Mouse (Mus musculus) forebrain, embryonic 13.5 days (tissue): Measurements from ENCODE around the gene Gm4969. TPM values are rescaled to one million over a fixed set of nuclear protein-coding genes. Genes with fewer than 3 reads are reported as not detected.

Experiments
- ATAC-seq: fragments of 200-750 bp; cut with Nextera tagmentation; 2 replicates; pipeline ENCODE4 v1.8.0; 2017
- H3K27ac ChIP-seq: fragments of 300-500 bp; sonication (generic); 2 replicates; pipeline ENCODE4 v1.5.1; 2015; ENCODE audit warnings: inconsistent platforms, mild to moderate bottlenecking, moderate library complexity
- H3K27me3 ChIP-seq: fragments of 300-500 bp; sonication (generic); 2 replicates; pipeline ENCODE4 v1.6.1; 2015; ENCODE audit warnings: mild to moderate bottlenecking, inconsistent platforms
- H3K36me3 ChIP-seq: fragments of 300-500 bp; sonication (generic); 2 replicates; pipeline ENCODE4 v1.6.1; 2015; ENCODE audit warnings: mild to moderate bottlenecking, inconsistent platforms; ENCODE audit not compliant: poor library complexity, severe bottlenecking
- H3K4me1 ChIP-seq: fragments of 300-500 bp; sonication (generic); 2 replicates; pipeline ENCODE4 v1.6.1; 2015; ENCODE audit warnings: inconsistent platforms
- H3K4me2 ChIP-seq: fragments of 300-500 bp; sonication (generic); 2 replicates; pipeline ENCODE4 v1.6.1; 2015; ENCODE audit warnings: inconsistent platforms, mild to moderate bottlenecking, moderate library complexity
- H3K4me3 ChIP-seq: fragments of 300-500 bp; sonication (generic); 2 replicates; pipeline ENCODE4 v1.5.1; 2015; ENCODE audit warnings: mild to moderate bottlenecking, inconsistent platforms
- H3K9ac ChIP-seq: fragments of 300-500 bp; sonication (generic); 2 replicates; pipeline ENCODE4 v1.6.1; 2015; ENCODE audit warnings: mild to moderate bottlenecking, inconsistent platforms
- H3K9me3 ChIP-seq: fragments of 300-500 bp; sonication (generic); replicated peaks from 2 replicates; pipeline ENCODE4 v1.6.1; 2016; ENCODE audit warnings: inconsistent platforms
- WGBS: fragments of 180-500 bp; shearing (Covaris S2); methylation state at CpG from one replicate; pipeline ENCODE4 v1.1.7; 2015; 5-methylcytosine and 5-hydroxymethylcytosine counted together
- polyA plus RNA-seq: library from polyadenylated mRNA; unstranded; fragments of >200 nt; fragmentation: Nextera tagmentation; extraction: Ambion mirVana; gene quantifications from 2 replicates; pipeline ENCODE4 v1.2.1, GENCODE M21; 2015

The Gm4969 gene
- polyA plus RNA-seq, 1 experiment from 2014 or later = 1.2 TPM

DNA sequence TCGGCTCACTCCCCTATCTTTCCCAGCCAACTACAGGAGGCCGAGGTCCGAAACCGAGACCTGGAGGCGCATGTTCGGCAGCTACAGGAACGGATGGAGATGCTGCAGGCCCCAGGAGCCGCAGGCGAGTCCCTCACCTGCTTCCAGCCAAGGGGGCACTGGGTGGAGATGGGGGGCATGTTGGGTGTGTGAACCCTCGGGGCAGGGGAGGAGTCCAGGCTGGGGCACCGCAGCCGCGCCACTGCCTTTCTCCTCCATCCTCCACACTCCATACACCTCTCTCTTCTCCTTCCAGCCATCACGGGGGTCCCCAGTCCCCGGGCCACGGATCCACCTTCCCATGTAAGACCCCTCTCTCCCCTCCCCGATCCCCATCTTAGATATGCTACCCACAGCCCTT, 26.3 kb downstream of the Gm4969 start:
- Histone ChIP-seq H3K4me1 (peaks cover 54% of the 10 kb centered on the region), H3K4me3 (0 out of 2 replicates have a peak overlapping the region, but pooled peaks have one; percentile 66), H3K36me3 (peaks cover 50% of the 10 kb centered on the region), H3K9me3 (no peaks in the 10 kb centered on the region), H3K9ac (peak overlapping the region; percentile 58; the same call in 1 of the 2 replicates), H3K27me3 (peaks cover 19% of the 10 kb centered on the region), H3K4me2 (peak overlapping the region; percentile 99), H3K27ac (peak overlapping the region; percentile 77)
- no peak for ATAC-seq
- WGBS = 27% methylated on average over 17 of the region's 17 CpGs

DNA sequence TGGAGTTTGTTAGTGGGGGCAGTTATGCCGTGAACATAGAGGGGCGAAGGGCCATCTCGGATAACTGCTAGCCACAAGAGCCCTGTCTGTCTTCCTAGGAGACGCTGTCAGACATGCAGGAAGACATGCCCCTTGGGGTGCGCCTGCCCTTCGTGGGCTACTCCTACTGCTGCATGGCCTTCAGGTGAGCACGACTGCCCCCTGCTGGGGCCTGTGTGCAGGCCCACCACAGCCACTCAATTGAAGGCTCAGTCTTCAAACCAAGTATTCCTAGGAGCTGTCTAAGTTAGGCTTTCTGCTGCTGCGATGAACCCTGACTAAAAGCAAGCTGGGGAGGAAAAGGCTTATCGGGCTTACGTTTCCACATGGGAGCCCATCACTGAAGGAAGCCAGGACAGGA, 29.4 kb downstream of the Gm4969 start:
- Histone ChIP-seq H3K27ac (no peak overlapping the region), H3K27me3 (peaks cover 19% of the 10 kb centered on the region), H3K36me3 (peaks cover 59% of the 10 kb centered on the region), H3K9ac (no peak overlapping the region), H3K4me2 (no peak overlapping the region), H3K4me1 (peaks cover 37% of the 10 kb centered on the region), H3K4me3 (no peak overlapping the region), H3K9me3 (no peaks in the 10 kb centered on the region)
- no peak for ATAC-seq
- WGBS = 41% methylated on average over 10 of the region's 10 CpGs

DNA sequence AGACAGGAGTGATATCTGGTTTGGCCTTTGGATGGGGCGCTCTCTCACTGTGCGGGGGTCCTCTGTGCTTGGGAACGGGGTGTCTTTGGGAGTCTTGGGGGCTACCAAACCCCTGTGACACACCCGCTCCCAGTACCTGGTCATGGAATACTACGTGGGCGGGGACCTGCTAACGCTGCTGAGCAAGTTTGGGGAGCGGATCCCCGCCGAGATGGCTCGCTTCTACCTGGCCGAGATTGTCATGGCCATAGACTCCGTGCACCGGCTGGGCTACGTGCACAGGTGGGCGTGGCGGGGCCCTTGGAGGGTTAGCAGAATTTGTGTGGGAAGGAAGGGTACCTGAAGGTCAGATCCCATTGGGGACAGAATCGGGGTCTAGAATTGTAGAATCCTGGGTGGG, 31.4 kb downstream of the Gm4969 start:
- Histone ChIP-seq H3K4me2 (no peak overlapping the region), H3K27ac (no peak overlapping the region), H3K9ac (no peak overlapping the region), H3K27me3 (peaks cover 12% of the 10 kb centered on the region), H3K4me1 (peaks cover 23% of the 10 kb centered on the region), H3K4me3 (no peak overlapping the region), H3K36me3 (peaks cover 76% of the 10 kb centered on the region), H3K9me3 (no peaks in the 10 kb centered on the region)
- ATAC-seq = no peak
- 62% methylated on average over 18 of the region's 18 CpGs for WGBS

DNA sequence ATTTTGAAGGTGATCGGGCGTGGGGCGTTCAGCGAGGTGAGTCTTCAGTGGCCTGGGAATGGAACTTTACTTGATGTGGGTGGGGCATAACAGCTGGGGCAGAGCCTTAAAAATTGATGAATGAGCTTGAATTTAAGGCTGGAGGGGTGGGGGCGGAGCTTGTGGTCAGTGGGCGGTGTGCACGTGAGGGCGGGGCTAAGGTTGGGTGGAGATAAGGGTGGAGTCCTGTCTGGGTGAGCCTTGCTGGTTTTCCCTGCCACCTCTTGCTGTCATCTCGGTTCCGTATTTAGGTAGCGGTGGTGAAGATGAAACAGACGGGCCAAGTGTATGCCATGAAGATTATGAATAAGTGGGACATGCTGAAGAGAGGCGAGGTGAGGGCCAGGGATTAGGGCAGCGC, 32.1 kb downstream of the Gm4969 start:
- Histone ChIP-seq H3K4me3 (no peak overlapping the region), H3K27me3 (peaks cover 5% of the 10 kb centered on the region), H3K36me3 (peaks cover 76% of the 10 kb centered on the region), H3K4me2 (no peak overlapping the region), H3K27ac (no peak overlapping the region), H3K9ac (no peak overlapping the region), H3K4me1 (peaks cover 19% of the 10 kb centered on the region), H3K9me3 (no peaks in the 10 kb centered on the region)
- WGBS = 15% methylated on average over 14 of the region's 14 CpGs
- no peak for ATAC-seq

DNA sequence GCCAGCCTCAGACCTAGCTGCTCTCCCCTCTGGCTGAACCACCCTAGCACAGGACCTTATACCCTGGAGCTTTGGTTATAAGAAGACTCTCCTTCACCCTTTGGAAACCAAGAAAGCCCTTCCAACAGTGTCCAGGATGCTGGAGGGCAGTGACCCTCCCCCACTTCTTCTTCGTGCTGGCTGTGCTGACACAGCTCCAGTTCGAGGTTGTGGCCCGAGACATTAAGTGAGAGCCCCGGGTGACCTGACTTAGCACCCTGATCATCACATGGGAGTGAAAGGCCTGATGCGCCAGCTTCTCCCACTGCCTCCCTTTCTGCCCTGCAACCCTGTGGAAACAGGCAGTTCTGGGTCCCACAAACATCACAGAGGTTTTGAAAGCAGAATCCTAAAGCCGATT, 32.7 kb downstream of the Gm4969 start:
- 13% methylated on average over 6 of the region's 6 CpGs for WGBS
- H3K27ac ChIP-seq = no peak overlapping the region; the same call in 1 of the 2 replicates
- H3K4me2 ChIP-seq = no peak overlapping the region
- no peak overlapping the region for H3K9ac ChIP-seq
- no peak overlapping the region for H3K4me3 ChIP-seq
- H3K36me3 ChIP-seq = peaks cover 76% of the 10 kb centered on the region
- peaks cover 19% of the 10 kb centered on the region for H3K4me1 ChIP-seq
- ATAC-seq = no peak
- no peaks in the 10 kb centered on the region for H3K9me3 ChIP-seq
- no peaks in the 10 kb centered on the region for H3K27me3 ChIP-seq

DNA sequence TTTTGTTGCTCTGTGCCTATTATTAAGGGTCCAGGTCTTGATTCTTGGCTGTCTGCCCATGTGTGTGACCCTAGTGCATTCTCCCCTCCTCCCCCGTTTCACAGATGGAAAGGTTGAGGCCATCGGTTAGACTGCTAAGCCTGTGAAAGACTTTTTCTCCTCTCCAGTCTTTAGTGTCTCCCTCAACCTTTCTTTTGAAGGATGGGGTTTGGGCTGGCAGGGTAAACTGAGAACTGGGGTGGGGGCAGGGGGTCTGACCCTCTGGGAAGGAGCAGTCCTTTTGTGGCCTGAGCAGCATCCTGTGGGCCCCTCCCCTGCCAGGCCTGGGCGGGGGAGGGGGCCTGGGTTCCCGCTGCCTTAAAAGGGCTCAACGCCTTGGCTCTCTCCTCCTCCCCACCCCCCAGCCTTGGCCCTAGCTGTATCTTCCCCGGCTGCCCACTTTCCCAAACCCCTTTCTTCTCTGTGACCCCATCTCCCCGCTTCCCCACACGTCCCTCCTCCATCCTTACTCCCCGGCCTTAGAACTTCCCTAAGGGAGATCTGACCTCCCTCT, 33.2 kb downstream of the Gm4969 start:
- H3K4me3 ChIP-seq = no peak overlapping the region
- no peak overlapping the region for H3K9ac ChIP-seq
- H3K27ac ChIP-seq = no peak overlapping the region
- no peak for ATAC-seq
- H3K36me3 ChIP-seq = peaks cover 77% of the 10 kb centered on the region
- 23% methylated on average over 9 of the region's 9 CpGs for WGBS
- H3K4me2 ChIP-seq = no peak overlapping the region
- H3K4me1 ChIP-seq = peaks cover 19% of the 10 kb centered on the region
- no peaks in the 10 kb centered on the region for H3K9me3 ChIP-seq
- H3K27me3 ChIP-seq = no peaks in the 10 kb centered on the region

DNA sequence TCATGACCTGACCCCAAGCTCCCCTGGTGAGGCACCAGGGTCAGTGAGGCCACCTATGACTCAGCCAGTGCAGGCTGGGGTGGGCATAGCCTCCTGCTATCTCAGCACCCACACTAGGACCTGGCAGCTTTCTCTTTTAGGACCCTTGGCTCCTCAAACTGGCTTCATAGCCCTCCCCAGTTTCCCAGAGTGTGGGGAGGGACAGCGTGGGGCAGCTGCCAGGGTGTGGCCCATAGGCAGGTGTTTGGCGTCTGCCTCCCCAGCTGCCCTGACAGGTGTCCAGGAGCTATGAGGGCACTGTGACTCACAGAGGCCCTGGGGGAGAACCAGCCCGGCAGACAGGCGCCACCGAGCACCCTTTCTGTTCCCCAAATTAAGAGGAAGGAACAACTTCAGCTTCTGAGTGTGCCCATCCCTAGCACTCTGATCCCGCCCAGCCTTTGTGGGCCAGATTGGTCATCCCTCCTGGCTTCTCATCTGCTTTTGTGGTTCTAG, 33.8 kb downstream of the Gm4969 start:
- Histone ChIP-seq H3K36me3 (peaks cover 78% of the 10 kb centered on the region), H3K9ac (no peak overlapping the region), H3K4me1 (peaks cover 19% of the 10 kb centered on the region), H3K27me3 (no peaks in the 10 kb centered on the region), H3K27ac (no peak overlapping the region), H3K4me3 (no peak overlapping the region), H3K4me2 (no peak overlapping the region), H3K9me3 (no peaks in the 10 kb centered on the region)
- 78% methylated on average over 6 of the region's 6 CpGs for WGBS
- ATAC-seq = no peak

DNA sequence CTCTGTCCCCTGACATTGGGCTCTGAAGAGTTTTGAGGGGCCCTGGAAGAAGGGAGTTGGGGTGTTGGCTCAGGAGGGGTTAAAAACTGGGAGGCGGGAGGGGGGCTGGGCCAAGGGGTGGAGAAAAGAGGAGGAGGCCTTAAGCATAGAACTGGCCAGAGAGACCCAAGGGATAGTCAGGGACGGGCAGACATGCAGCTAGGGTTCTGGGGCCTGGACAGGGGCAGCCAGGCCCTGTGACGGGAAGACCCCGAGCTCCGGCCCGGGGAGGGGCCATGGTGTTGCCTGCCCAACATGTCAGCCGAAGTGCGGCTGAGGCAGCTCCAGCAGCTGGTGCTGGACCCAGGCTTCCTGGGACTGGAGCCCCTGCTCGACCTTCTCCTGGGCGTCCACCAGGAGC, 34.5 kb downstream of the Gm4969 start, which contains the start of gene Dmpk:
Gene Dmpk (plus strand): TSS at position 149 of the 400 bp plus-strand sequence.
- peaks cover 78% of the 10 kb centered on the region for H3K36me3 ChIP-seq
- H3K9me3 ChIP-seq = no peaks in the 10 kb centered on the region
- no peaks in the 10 kb centered on the region for H3K27me3 ChIP-seq
- no peak for ATAC-seq
- no peak within 1 kb of the TSS for H3K4me2 ChIP-seq
- peaks cover 19% of the 10 kb centered on the region for H3K4me1 ChIP-seq
- no peak within 1 kb of the TSS for H3K9ac ChIP-seq
- 53% methylated on average over 10 of the region's 10 CpGs for WGBS
- no peak within 1 kb of the TSS for H3K27ac ChIP-seq
- H3K4me3 ChIP-seq = no peak within 1 kb of the TSS

DNA sequence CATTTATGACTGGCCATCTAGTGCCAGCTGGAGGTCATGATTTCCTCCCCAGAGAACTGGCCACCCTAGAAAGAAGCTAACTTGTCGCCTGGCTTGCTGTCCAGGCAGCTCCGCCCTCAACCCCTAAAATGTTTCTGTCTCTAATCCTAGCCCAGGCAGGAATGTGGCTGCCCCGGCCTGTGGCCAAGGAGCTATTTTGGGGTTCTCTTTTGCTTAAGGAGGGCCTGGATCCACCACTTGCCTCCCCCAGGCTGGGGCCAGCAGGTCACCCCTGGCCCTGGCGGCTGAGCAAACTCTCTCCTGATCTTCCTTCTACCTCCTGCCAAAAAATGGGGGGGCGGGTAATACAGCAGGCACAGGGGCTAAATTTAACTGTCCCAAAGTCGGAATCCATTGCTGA, 35.1 kb downstream of the Gm4969 start:
- H3K36me3 ChIP-seq = peaks cover 78% of the 10 kb centered on the region
- 68% methylated on average over 6 of the region's 6 CpGs for WGBS

DNA sequence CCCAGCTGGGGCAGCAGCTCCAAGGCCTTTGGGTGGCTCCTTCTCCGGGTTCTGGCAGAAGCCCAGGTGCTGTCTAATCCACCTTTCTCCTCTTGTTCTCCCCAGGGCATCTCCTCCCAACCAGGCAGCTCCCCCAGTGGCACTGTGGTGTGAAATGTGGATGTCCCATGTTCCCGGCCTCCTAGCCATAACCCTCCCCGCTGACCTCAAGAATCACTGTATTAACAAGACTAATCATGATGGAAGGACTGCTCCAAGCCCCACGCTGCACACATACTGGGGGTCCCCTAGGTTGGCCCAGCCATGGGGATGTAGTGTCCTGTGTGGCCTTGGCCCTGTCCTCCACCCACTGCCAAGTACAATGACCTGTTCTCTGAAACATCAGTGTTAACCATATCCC, 36.0 kb downstream of the Gm4969 start:
- Histone ChIP-seq H3K9me3 (no peaks in the 10 kb centered on the region), H3K4me1 (peaks cover 29% of the 10 kb centered on the region), H3K27ac (no peak overlapping the region), H3K4me3 (no peak overlapping the region), H3K27me3 (no peaks in the 10 kb centered on the region), H3K4me2 (no peak overlapping the region), H3K9ac (no peak overlapping the region), H3K36me3 (peaks cover 72% of the 10 kb centered on the region)
- no peak for ATAC-seq
- WGBS = 91% methylated on average over 4 of the region's 4 CpGs

More for the DNA sequence above, 35.1 kb downstream of the Gm4969 start:
- Histone ChIP-seq H3K4me2 (no peak overlapping the region), H3K9me3 (no peaks in the 10 kb centered on the region), H3K27me3 (no peaks in the 10 kb centered on the region), H3K27ac (no peak overlapping the region), H3K9ac (no peak overlapping the region), H3K4me3 (no peak overlapping the region), H3K4me1 (peaks cover 20% of the 10 kb centered on the region)
- ATAC-seq = no peak

DNA sequence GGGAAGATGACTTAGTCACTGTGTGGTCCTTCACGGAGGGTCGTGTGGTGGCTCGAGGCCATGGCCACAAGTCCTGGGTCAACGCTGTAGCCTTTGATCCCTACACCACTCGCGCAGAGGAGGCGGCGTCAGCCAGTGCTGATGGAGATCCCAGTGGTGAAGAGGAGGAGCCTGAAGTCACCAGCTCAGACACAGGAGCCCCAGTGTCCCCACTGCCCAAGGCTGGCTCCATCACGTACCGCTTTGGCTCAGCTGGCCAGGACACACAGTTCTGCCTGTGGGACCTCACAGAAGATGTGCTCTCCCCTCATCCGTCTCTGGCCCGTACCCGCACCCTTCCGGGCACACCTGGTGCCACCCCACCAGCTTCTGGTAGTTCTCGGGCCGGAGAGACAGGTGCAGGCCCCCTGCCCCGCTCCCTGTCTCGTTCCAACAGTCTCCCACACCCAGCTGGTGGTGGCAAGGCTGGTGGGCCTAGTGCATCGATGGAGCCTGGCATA, 37.7 kb downstream of the Gm4969 start:
- Histone ChIP-seq H3K9me3 (no peaks in the 10 kb centered on the region), H3K36me3 (peaks cover 66% of the 10 kb centered on the region), H3K27ac (no peak overlapping the region), H3K4me3 (no peak overlapping the region), H3K27me3 (no peaks in the 10 kb centered on the region), H3K4me2 (no peak overlapping the region), H3K4me1 (peaks cover 31% of the 10 kb centered on the region), H3K9ac (no peak overlapping the region)
- WGBS = 89% methylated on average over 19 of the region's 19 CpGs
- ATAC-seq = no peak

DNA sequence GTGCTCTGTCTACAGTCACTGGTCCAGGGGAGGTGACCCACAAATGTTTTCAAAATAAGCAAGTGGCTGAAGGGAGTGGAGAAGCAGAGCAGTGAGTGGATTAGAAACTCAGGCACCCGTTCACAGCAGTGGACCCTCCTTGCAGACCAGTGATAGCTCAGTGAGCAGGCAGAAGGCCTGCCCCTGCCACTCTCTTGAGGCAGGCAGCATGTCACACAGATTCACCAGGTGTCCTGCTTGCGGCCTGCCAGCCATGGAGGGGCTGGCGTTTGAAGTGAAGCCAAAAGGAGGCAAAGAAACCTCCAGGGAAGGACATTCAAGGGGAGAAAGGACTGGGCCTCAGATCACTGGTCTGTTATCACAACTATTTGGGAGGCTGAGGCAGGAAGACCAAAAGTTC, 39.4 kb downstream of the Gm4969 start:
- WGBS = 85% methylated on average over 3 of the region's 3 CpGs
- H3K36me3 ChIP-seq = peaks cover 59% of the 10 kb centered on the region
- ATAC-seq = no peak

DNA sequence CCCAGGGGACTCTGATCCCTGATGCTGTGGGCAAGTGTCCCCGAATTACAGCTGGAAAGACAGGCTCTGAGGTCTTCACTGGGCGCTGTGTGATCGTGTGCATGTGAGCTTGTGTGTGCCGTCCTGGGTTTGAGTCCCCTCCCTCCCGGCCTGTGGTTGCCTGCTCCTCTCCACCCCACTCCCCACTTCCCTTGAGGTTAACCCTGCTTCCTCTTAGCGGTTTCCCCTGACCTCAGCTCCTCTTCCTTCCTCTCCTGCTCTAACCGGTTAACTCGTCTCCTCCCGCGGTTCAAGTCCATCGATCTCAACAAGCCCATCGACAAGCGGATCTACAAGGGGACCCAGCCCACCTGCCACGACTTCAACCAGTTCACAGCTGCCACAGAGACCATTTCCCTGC, 40.4 kb downstream of the Gm4969 start:
- Histone ChIP-seq H3K36me3 (peaks cover 50% of the 10 kb centered on the region), H3K4me1 (peaks cover 21% of the 10 kb centered on the region), H3K27ac (no peak overlapping the region), H3K4me3 (peak overlapping the region; percentile 100), H3K9me3 (no peaks in the 10 kb centered on the region), H3K9ac (peak overlapping the region; percentile 99), H3K4me2 (peak overlapping the region; percentile 94), H3K27me3 (no peaks in the 10 kb centered on the region)
- ATAC-seq = no peak
- WGBS = 85% methylated on average over 14 of the region's 14 CpGs

More for the DNA sequence above, 39.4 kb downstream of the Gm4969 start:
- Histone ChIP-seq H3K9ac (0 out of 2 replicates have a peak overlapping the region, but pooled peaks have one; percentile 12), H3K27me3 (no peaks in the 10 kb centered on the region), H3K27ac (no peak overlapping the region), H3K4me2 (no peak overlapping the region), H3K9me3 (no peaks in the 10 kb centered on the region), H3K4me3 (no peak overlapping the region), H3K4me1 (peaks cover 27% of the 10 kb centered on the region)
